Mouse (Mus musculus): ENCODE data around the gene Gm10100. TPM values are rescaled to one million over a fixed set of nuclear protein-coding genes. Genes with fewer than 3 reads are reported as not detected.
"Not testable (repeated sequence)": the region's sequence is repeated elsewhere in the genome, so short reads cannot be mapped to it uniquely, and the experiment has no call there.

Gm10100 gene
- total RNA-seq, 4 experiments from 2014 or later: not detected

GRCm38 (mm10) chr10:77753448-77753847 lies 27.2 kb downstream of the Gm10100 start:
- no peak for DNase-seq

GRCm38 (mm10) chr10:77759582-77759981 lies 33.3 kb downstream of the Gm10100 start, which contains the start of gene Gm3233:
Gene Gm3233 (minus strand): TSS chr10:77759682.
- not testable (repeated sequence) for DNase-seq

GRCm38 (mm10) chr10:77769727-77770126 lies 43.4 kb downstream of the Gm10100 start:
- DNase-seq: no peak

GRCm38 (mm10) chr10:77771225-77771624 lies 44.9 kb downstream of the Gm10100 start, which contains the start of gene Gm3238:
Gene Gm3238 (minus strand): TSS chr10:77771325.
- DNase-seq: not testable (repeated sequence)

- DNase-seq: not testable (repeated sequence)
Observed at GRCm38 (mm10) chr10:77772142-77772541, 45.9 kb downstream of the Gm10100 start.

Other genes with a start within 250 kb of the Gm10100 start
- gene Fam207a, start 210.7 kb upstream of the Gm10100 start, total RNA-seq (2022): 10 to 100 TPM; 20.4 to 28.8 (median 24.8) TPM
- 10 to 100 TPM in 3 of 4 experiments, 1 to 10 TPM in 1; 8.6 to 16.8 (median 13.5) TPM for gene Itgb2, start 196.2 kb upstream of the Gm10100 start, total RNA-seq (2022)
- gene Pttg1ip, start 144.8 kb upstream of the Gm10100 start, total RNA-seq (2022): 100 to 1,000 TPM; 207 to 236 (median 225) TPM
- gene Sumo3, start 120.4 kb upstream of the Gm10100 start, total RNA-seq (2022): 100 to 1,000 TPM in 3 of 4 experiments, 10 to 100 TPM in 1; 98.9 to 125 (median 115) TPM
- gene Gm49325, start 120.3 kb upstream of the Gm10100 start, total RNA-seq (2022): 10 to 100 TPM; 15.2 to 24.8 (median 18.1) TPM
- 10 to 100 TPM; 46.0 to 63.0 (median 53.7) TPM for gene Ube2g2, start 104.2 kb upstream of the Gm10100 start, total RNA-seq (2022)
- gene Tspear, start 39.9 kb upstream of the Gm10100 start, total RNA-seq (2022): 1 to 10 TPM in 1 of 4 experiments, under 1 TPM in 3; 0.15 to 1.4 (median 0.81) TPM
- not detected for gene Gm19402, start 35.7 kb upstream of the Gm10100 start, total RNA-seq (2022)
- gene Gm9508, start 29.3 kb upstream of the Gm10100 start, total RNA-seq (2022): not detected
- gene Gm10272, start 19.9 kb upstream of the Gm10100 start, total RNA-seq (2022): not detected
- gene Gm10024, start 15.0 kb upstream of the Gm10100 start, total RNA-seq (2022): not detected
- gene Gm10142, start 10.7 kb upstream of the Gm10100 start, total RNA-seq (2022): not detected
- gene Krtap12-1, start 5.9 kb upstream of the Gm10100 start, total RNA-seq (2022): not detected
- gene Gm18596, start 16.2 kb downstream of the Gm10100 start, total RNA-seq (2022): not detected
- not detected for gene Gm9736, start 24.9 kb downstream of the Gm10100 start, total RNA-seq (2022)
- not detected for gene Gm3233, start 33.2 kb downstream of the Gm10100 start, total RNA-seq (2022)
- not detected for gene Gm3238, start 44.8 kb downstream of the Gm10100 start, total RNA-seq (2022)
- gene Gm7138, start 50.5 kb downstream of the Gm10100 start, total RNA-seq (2022): not detected
- not detected for gene Gm3250, start 56.1 kb downstream of the Gm10100 start, total RNA-seq (2022)
- gene Gm7137, start 61.7 kb downstream of the Gm10100 start, total RNA-seq (2022): not detected
- not detected for gene Gm9639, start 68.6 kb downstream of the Gm10100 start, total RNA-seq (2022)
- gene Gm19668, start 72.6 kb downstream of the Gm10100 start, total RNA-seq (2022): not detected
- not detected for gene Gm9507, start 85.4 kb downstream of the Gm10100 start, total RNA-seq (2022)
- not detected for gene Gm2696, start 88.2 kb downstream of the Gm10100 start, total RNA-seq (2022)
- gene Krtap10-4, start 100.6 kb downstream of the Gm10100 start, total RNA-seq (2022): not detected
- not detected for gene Krtap10-10, start 109.5 kb downstream of the Gm10100 start, total RNA-seq (2022)
- not detected for gene Gm36176, start 120.3 kb downstream of the Gm10100 start, total RNA-seq (2022)
- not detected for gene Gm10318, start 126.4 kb downstream of the Gm10100 start, total RNA-seq (2022)
- not detected for gene Gm3285, start 135.5 kb downstream of the Gm10100 start, total RNA-seq (2022)
- gene Lrrc3, start 176.1 kb downstream of the Gm10100 start, total RNA-seq (2022): 10 to 100 TPM in 1 of 4 experiments, 1 to 10 TPM in 3; 5.5 to 10.8 (median 7.3) TPM
- gene Trpm2, start 244.1 kb downstream of the Gm10100 start, total RNA-seq (2022): 10 to 100 TPM in 2 of 4 experiments, 1 to 10 TPM in 2; 2.2 to 10.4 (median 7.6) TPM